ENCODE assay signal across 20 mouse cellular contexts in the genomic region with DNA sequence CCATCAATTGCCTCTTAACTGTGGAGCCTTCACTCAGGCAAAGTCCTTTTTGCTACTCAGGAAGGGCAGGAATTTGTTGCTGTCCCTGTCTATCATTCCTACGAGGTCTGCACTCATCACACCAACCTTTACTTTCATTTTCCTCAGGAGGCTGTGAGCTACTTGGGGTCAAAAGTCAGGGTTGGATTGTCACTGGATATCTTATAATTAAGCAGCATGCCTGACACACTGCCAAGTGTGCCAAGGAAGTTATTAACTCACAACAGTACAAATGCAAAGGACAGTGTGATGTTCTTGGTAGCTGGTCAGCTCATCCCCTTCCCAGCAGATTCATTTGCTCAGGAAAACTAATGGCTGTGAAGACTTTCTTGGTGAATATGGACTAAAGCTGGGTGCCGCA.
A peak's percentile ranks its signal among the peaks of the same experiment; 100 is the strongest.
DNase-seq lines count a peak whose midpoint lies in the region; ATAC-seq and TF ChIP-seq lines count a peak whose summit lies in the region.
"Had no signal": no experiment of that assay in that cellular context is flagged by ENCODE, and none has a peak within 500 bp of the region (broad histone marks: within the 10 kb centered on the region; RNA-seq: fewer than 3 reads in every experiment).

No protein-coding gene starts in this region.

- H3K4me2 ChIP-seq in hindbrain, embryonic 16.5 days (ENCODE audit: low read length), result no peak overlapping the region
- H3K4me2 ChIP-seq: forebrain, embryonic 12.5 days; intestine, embryonic 15.5 days; liver, embryonic 11.5 days; lung, embryonic 15.5 days; midbrain, embryonic 11.5 days; neural tube, embryonic 13.5 days had no signal

- no peaks in the 10 kb centered on the region for H3K36me3 ChIP-seq in liver, adult 2 months (ENCODE audit: control insufficient read depth, insufficient read depth, low read length)
- H3K36me3 ChIP-seq in hindbrain, embryonic 16.5 days (ENCODE audit: control insufficient read depth, insufficient read depth, low read length), result no peaks in the 10 kb centered on the region
- H3K36me3 ChIP-seq: forebrain, embryonic 12.5 days; hindbrain, embryonic 10.5 days; intestine, embryonic 15.5 days; lung, embryonic 15.5 days; neural tube, embryonic 13.5 days had no signal

- no peak overlapping the region for H3K4me3 ChIP-seq in liver, adult 2 months (ENCODE audit: insufficient read depth, low read depth, low read length)
- no peak overlapping the region for H3K4me3 ChIP-seq in hindbrain, embryonic 16.5 days (ENCODE audit: low read length)
- H3K4me3 ChIP-seq: forebrain, embryonic 12.5 days; hindbrain, embryonic 10.5 days; intestine, embryonic 15.5 days; lung, embryonic 15.5 days; neural tube, embryonic 13.5 days had no signal

- WGBS in liver, adult 2 months, result 85% methylated on average over 2 of the region's 2 CpGs
- 76% methylated on average over 2 of the region's 2 CpGs for WGBS in hindbrain, embryonic 16.5 days

- no peaks in the 10 kb centered on the region for H3K4me1 ChIP-seq in liver, adult 2 months (ENCODE audit: control insufficient read depth, insufficient read depth, low read length)
- H3K4me1 ChIP-seq in hindbrain, embryonic 16.5 days (ENCODE audit: control insufficient read depth, insufficient read depth, low read depth, low read length), result no peaks in the 10 kb centered on the region
- H3K4me1 ChIP-seq: hindbrain, embryonic 10.5 days; intestine, embryonic 15.5 days; lung, embryonic 15.5 days had no signal

- no peak overlapping the region for H3K9ac ChIP-seq in liver, adult 2 months (ENCODE audit: low read depth, low read length)
- H3K9ac ChIP-seq in hindbrain, embryonic 16.5 days (ENCODE audit: low read depth, low read length), result no peak overlapping the region
- H3K9ac ChIP-seq: forebrain, embryonic 12.5 days; forebrain, postnatal 0 days; intestine, embryonic 15.5 days; lung, embryonic 15.5 days; neural tube, embryonic 13.5 days had no signal

- ATAC-seq in hindbrain, embryonic 16.5 days, result no peak
- ATAC-seq: hindbrain, postnatal 0 days; intestine, embryonic 15.5 days had no signal

- no peaks in the 10 kb centered on the region for H3K79me2 ChIP-seq in liver, adult 2 months (ENCODE audit: control insufficient read depth, insufficient read depth, low read length)

- no peak for TF ChIP-seq POLR2A in liver, adult 2 months (IDR thresholded peaks at IDR 0.05; ENCODE audit: extremely low read depth, insufficient read depth, low read length)

- no peaks in the 10 kb centered on the region for H3K27me3 ChIP-seq in liver, adult 2 months (ENCODE audit: control insufficient read depth, insufficient read depth, low read length)
- H3K27me3 ChIP-seq in hindbrain, embryonic 16.5 days (replicated peaks; ENCODE audit: control insufficient read depth, insufficient read depth, low read length), result no peaks in the 10 kb centered on the region
- H3K27me3 ChIP-seq: forebrain, embryonic 12.5 days; intestine, embryonic 15.5 days; lung, embryonic 15.5 days; neural tube, embryonic 13.5 days had no signal

- peak; percentile 8 for DNase-seq in liver, adult 2 months (ENCODE audit: extremely low read depth, low read depth, low spot score)
- no peak for DNase-seq in liver
- DNase-seq in kidney, adult 8-10 months, result peak; percentile 71 to 79
- DNase-seq in kidney, postnatal 36 days, result peak; percentile 73 to 76
- no peak for DNase-seq in spleen, postnatal 36 days (ENCODE audit: low spot score in 2 of 2)
- DNase-seq: adrenal gland, postnatal 25 days; cerebellum, adult 11-12 months; cerebellum, adult 9-11 months; forebrain, postnatal 0 days; heart, postnatal 14 days; layer of hippocampus, adult 9-11 months had no signal

- TF ChIP-seq CTCF in liver, adult 2 months (IDR thresholded peaks at IDR 0.05; ENCODE audit: low read depth, low read length), result no peak

- no peak overlapping the region for H3K27ac ChIP-seq in liver, adult 2 months (replicated peaks; ENCODE audit: insufficient read depth, low read depth, low read length)
- no peak overlapping the region for H3K27ac ChIP-seq in hindbrain, embryonic 16.5 days (ENCODE audit: low read depth, low read length)
- H3K27ac ChIP-seq: forebrain, embryonic 12.5 days; hindbrain, embryonic 10.5 days; hindbrain, postnatal 0 days; intestine, embryonic 15.5 days; lung, embryonic 15.5 days; neural tube, embryonic 13.5 days had no signal

- H3K9me3 ChIP-seq in hindbrain, embryonic 16.5 days (ENCODE audit: control insufficient read depth, low read length), result no peaks in the 10 kb centered on the region
- H3K9me3 ChIP-seq: forebrain, embryonic 12.5 days; hindbrain, embryonic 10.5 days; intestine, embryonic 15.5 days; lung, embryonic 15.5 days; neural tube, embryonic 13.5 days had no signal

Comparison
In these comparisons a context has a peak if more than half of its experiments do, and no peak if none do; other contexts are left out.
1. DNase-seq: peak in liver, adult 2 months (single experiment), kidney, adult 8-10 months (2 of 2) and kidney, postnatal 36 days (2 of 2); none in liver (single experiment) and spleen, postnatal 36 days (0 of 2).